Mouse (Mus musculus) embryonic fibroblast, embryonic 13.5 days (primary cell): ENCODE measurements around the gene Trappc13. TPM values are rescaled to one million over a fixed set of nuclear protein-coding genes. Genes with fewer than 3 reads are reported as not detected.

Experiments
- H3K27ac ChIP-seq: 2 replicates; pipeline ENCODE4 v1.5.1; 2012; ENCODE audit warnings: low read length, control low read depth, inconsistent platforms; ENCODE audit not compliant: insufficient read depth
- H3K4me1 ChIP-seq: 2 replicates; pipeline ENCODE4 v1.6.1; 2011; ENCODE audit warnings: low read length; ENCODE audit not compliant: control insufficient read depth, insufficient read depth
- H3K4me3 ChIP-seq: 2 replicates; pipeline ENCODE4 v1.5.1; 2011; ENCODE audit warnings: mild to moderate bottlenecking, control low read depth, low read length; ENCODE audit not compliant: insufficient read depth
- CTCF ChIP-seq: IDR thresholded peaks from 2 replicates; pipeline ENCODE4 v1.5.1; 2011; ENCODE audit warnings: mild to moderate bottlenecking, control low read depth, low read length, moderate library complexity, borderline replicate concordance; ENCODE audit not compliant: insufficient read depth
- POLR2A ChIP-seq: IDR thresholded peaks from 2 replicates; pipeline ENCODE4 v1.6.1; 2011; ENCODE audit warnings: low read depth, mild to moderate bottlenecking, control low read depth, low read length, moderate library complexity
- polyA plus RNA-seq: library from polyadenylated mRNA; stranded (reverse); fragments of >200 nt; gene quantifications from 2 replicates; pipeline ENCODE4 v1.2.4, GENCODE M21; 2011; ENCODE audit warnings: low read depth; ENCODE audit not compliant: missing spikeins, insufficient read length

Trappc13 gene
- polyA plus RNA-seq, 1 experiment = 57.5 TPM

DNA sequence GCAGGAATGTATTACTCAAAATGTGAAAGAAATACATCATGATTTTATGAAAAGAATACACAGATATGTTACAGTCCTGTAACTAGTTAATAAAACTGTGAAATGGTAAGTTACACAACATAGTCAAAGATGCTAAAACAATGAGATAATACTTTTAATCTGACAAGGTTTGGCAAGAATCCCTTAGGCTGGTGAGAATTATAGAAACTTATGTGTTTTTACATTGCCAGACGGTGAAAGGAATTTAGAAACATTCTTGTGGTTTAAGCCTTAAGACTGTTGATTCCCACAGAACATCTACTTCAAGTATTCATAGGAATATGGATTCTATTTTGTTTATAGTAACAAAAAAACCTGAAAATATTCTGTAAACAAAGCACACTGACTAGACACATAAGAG lies 22.6 kb downstream of the Trappc13 start:
- no peak for TF ChIP-seq CTCF
- TF ChIP-seq POLR2A = no peak
- Histone ChIP-seq H3K4me3 (no peak overlapping the region), H3K27ac (peak overlapping the region; percentile 91; the same call in 1 of the 2 replicates), H3K4me1 (peaks cover 7% of the 10 kb centered on the region)

DNA sequence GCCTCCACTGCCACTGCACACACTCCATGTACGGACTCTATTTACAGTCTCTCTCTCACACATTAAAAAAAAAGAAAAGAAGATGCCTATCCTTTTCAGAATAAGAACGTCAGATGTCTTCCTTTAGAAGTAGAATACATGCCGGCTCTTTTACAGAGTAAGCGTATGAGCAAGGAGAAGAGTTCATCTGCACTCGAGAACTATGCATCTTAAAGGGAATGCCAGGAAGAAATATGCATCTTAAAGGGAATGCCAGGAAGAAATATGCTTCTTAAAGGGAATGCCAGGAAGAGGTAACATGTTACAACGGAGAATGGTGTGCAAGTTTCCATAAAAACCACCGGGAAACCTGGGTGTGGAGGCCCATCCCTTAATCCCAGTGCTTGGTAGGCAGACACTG lies 23.2 kb downstream of the Trappc13 start:
- no peak for TF ChIP-seq POLR2A
- no peak overlapping the region for H3K4me3 ChIP-seq
- H3K4me1 ChIP-seq = peaks cover 7% of the 10 kb centered on the region
- peak overlapping the region; percentile 91 for H3K27ac ChIP-seq

DNA sequence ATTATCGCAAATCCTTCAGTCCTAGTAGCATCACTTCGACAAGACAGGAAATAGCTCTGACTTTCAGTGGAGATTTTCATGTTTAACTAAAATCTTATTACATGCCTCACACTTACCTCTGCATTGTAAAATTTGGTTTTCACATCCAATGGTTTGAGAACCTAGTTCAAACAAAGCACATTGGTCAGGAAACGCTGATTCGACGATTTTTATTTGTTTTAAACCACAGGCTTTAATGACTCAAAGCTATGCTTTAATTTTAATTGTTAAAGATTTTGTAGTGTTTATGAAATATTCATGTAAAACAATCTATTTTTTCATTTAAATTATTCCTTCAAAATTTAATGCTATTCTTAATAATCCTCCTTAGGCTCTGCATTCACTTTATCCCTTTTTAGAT lies 24.1 kb downstream of the Trappc13 start:
- Histone ChIP-seq H3K4me1 (peaks cover 7% of the 10 kb centered on the region), H3K27ac (no peak overlapping the region), H3K4me3 (no peak overlapping the region)
- TF ChIP-seq POLR2A = no peak
- no peak for TF ChIP-seq CTCF

DNA sequence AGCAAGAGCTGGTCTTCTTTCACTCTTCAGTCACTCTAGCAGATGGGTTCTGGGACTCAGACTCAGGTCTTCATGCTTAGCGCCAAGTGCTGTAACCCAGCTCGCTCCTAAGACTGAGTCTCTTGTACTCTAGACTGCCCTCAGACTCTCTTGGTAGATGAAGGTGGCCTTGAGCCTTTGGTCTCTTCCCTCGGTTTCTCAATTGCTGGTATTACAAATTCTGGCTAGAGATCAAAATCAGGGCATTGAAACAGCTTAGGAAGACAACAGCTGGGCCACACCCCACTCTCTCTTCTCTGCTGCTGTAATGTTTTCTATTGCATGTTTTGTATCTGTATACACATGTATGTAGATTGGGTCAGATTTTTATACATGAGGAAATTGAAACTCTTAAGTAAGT lies 32.6 kb downstream of the Trappc13 start:
- Histone ChIP-seq H3K27ac (no peak overlapping the region), H3K4me1 (no peaks in the 10 kb centered on the region), H3K4me3 (no peak overlapping the region)
- TF ChIP-seq CTCF = no peak
- TF ChIP-seq POLR2A = no peak

DNA sequence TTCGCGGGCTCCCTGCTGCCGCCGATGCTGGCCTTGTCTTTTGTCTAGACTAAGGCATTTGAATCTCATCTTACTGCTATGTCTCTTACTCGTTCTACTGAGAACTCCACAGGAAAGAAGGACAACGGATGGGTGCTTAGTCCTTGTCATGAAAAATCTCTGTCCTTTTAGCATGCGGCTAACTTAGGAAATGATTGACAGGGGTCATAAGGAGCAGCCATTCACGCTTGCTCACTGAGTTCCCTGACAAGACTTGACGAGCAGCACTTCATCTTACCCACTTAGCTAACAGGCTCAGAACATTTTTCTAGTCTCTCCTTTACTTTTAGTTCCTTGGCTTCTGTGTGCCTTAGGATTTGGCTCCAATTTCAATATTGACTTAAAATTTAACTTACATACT lies 33.4 kb downstream of the Trappc13 start:
- Histone ChIP-seq H3K27ac (no peak overlapping the region), H3K4me3 (no peak overlapping the region), H3K4me1 (no peaks in the 10 kb centered on the region)
- TF ChIP-seq CTCF (no peak), POLR2A (no peak)

DNA sequence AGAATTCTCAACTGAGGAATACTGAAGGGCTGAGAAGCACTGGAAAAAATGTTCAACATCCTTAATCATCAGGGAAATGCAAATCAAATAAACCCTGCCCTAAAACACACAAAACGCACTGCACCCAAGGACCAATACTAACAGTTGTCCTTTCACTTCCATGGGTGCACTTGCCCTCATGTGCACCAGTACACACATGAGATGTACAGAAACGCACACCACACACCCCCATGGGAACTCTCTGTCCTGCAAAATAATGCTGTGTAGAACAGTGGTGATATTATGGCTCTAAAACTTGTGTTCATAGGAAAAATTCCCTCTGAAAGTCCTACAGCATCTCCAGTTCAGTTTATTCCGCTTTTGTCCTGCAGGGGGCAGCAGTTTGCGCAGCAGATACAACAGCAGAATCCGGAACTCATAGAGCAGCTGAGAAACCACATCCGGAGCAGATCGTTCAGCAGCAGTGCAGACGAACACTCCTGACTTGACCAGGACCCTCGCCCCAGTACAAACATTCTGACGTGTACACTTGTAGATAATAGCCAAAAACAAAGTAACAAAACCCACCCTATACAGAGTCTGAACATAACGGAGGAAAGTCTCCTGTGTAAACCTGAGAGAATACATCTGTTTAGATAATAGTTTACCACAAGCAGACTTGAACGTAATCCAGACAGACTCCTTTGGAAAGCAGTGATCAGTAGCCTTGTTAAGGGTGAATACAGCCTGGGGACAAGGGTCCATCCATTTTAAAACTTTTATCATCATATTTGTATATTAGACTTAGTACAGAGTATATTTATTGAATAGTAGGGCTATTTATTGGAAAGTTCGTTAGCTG lies 38.7 kb downstream of the Trappc13 start:
- Histone ChIP-seq H3K4me3 (no peak overlapping the region), H3K27ac (no peak overlapping the region), H3K4me1 (no peaks in the 10 kb centered on the region)
- TF ChIP-seq CTCF (peak; percentile 48; the same call in 1 of the 2 replicates), POLR2A (no peak)

DNA sequence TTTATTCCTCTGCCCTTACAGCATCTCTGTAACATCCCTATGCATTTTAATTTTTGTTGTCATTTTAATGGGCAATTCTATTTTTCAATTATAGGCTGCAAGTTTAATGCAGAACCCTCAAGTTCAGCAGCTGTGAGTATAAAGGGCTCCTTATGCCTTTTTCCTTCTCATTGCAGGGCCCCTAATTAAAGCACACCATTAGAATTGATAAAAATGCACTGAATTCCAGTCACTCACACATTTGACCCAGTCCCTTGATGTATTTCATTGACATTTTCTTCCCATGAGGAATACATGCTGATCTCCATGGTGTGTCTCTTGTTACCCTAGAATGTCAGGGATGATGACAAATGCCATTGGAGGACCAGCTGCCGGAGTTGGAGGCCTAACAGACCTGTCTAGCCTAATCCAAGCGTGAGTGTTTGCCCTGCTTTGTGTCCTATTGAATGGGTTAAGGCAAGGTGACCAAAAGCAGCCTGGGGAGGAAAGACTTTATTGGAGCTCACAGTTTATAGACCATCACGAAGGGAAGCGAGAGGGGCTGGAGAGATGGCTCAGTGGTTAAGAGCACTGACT lies 43.7 kb downstream of the Trappc13 start:
- no peaks in the 10 kb centered on the region for H3K4me1 ChIP-seq
- H3K27ac ChIP-seq = no peak overlapping the region
- TF ChIP-seq CTCF (no peak), POLR2A (no peak)
- no peak overlapping the region for H3K4me3 ChIP-seq

DNA sequence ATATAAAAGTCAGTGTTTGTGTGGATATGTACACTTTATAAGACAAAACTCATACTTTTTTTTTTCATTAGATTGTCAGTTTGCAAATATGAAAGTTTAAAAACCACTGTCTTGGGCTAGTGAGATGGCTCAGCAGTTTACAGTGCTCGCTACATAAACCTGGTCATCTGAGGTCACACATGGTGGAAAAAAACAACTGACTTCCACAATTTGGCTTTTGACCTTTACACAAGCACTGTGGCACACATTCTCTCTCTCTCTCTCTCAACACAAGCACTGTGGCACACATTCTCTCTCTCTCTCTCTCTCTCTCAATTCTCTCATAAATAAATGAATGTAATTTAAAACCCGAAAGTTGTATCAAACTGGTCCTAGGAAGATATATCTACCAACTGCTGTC lies 45.7 kb downstream of the Trappc13 start:
- TF ChIP-seq CTCF (no peak), POLR2A (no peak)
- H3K27ac ChIP-seq = no peak overlapping the region

DNA sequence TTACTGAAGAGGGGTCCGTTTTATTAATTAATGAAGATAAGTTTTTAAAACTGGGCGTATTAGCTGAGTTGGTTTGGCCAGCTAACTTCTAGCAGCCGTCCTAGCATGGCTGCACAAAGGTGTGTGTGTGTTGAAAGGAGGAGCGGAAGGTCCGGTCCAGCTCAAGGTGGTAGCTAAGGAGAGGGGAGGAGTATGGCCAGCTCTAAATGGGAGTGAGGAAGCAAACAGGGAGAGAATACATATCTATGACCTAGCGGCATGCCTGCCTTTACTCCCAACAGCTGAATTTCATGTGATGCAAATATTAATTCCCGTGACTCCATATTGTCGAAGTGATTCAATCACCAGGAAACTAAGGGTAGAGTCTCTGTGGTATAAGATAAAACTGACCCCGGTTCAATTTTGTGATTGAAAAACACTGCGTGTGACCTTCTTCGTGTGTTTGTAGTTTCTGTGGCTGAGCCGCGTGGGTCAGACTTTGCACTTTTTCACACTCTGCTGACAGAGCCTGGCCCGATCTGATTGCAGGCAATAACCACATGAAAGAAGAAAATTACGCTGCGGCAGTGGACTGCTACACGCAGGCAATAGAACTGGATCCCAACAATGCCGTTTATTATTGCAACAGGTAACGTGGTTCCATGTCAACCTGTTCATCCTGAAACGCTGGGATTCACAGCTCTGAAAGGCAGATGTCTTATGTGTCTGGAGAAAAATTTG lies 54.4 kb downstream of the Trappc13 start:
- H3K4me1 ChIP-seq = no peaks in the 10 kb centered on the region
- no peak overlapping the region for H3K27ac ChIP-seq
- TF ChIP-seq POLR2A (no peak), CTCF (no peak)
- no peak overlapping the region for H3K4me3 ChIP-seq

More for the DNA sequence above, 45.7 kb downstream of the Trappc13 start:
- H3K4me1 ChIP-seq = no peaks in the 10 kb centered on the region
- H3K4me3 ChIP-seq = no peak overlapping the region

DNA sequence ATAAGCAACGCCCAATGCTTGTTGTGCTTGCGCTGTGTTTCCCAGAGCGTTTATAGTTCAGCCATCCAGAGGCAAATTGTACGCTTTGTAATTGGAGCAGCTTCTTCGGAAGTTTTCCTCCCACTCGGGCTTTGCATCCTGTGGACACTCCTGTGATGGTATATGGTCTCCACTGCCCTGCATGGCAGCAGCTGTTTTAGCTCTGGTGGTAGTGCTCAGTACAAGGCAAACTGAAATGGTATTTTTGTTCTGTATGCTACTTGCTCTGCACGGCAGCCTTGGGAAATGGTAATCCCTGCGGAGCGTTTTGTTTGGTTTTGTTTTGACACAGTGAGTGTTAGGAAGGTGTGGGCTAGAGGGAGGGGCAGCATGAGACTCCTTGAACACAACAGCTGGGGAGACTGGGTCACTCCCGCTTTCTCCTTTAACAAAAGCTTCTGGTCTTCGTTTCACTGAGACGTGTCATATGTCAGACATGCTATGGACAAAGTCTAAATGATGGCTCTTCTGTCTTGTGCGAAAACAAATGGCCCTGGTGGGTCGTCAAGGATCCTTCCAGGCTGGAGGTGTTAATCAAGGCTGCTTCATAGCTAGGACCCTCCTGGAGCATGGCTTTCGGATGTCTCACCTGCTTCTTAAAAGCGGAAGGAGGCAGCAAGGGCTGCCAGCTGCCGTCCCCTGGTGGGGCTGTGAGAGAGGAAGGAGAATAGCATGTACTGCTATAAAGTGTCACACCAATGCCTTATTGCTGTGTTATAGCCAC lies 56.0 kb downstream of the Trappc13 start:
- H3K4me3 ChIP-seq = no peak overlapping the region
- no peak for TF ChIP-seq CTCF
- TF ChIP-seq POLR2A = no peak
- no peak overlapping the region for H3K27ac ChIP-seq
- H3K4me1 ChIP-seq = no peaks in the 10 kb centered on the region
